Mouse (Mus musculus): ENCODE measurements around the gene Gm13871. TPM values are rescaled to one million over a fixed set of nuclear protein-coding genes. Genes with fewer than 3 reads are reported as not detected.

The Gm13871 gene
- polyA plus RNA-seq (2017; shearing (Covaris generic)), result not detected

DNA sequence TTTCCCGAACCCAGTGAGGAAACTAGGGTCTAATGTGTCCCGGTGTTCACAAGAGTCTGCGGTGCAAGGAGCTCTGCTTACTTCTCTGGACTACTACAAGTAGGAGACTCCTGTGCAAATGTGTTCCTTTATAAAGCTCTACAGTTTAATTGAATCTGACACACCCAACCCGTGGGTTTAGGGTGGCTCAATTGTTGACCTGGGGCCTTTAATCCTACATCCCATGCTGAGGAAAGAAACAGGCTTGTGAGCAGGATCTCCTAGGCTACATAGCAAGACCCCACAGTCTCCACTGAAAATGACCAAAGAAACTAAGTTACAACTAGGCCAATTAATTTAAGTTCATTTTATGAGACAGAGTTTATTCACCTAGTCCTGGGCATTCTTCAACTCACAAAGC is at the start of gene Gm13871:
Gene Gm13871 (minus strand): TSS at position 101 of the 400 bp plus-strand sequence.

GRCm38 (mm10) chr4:73950375-73950896 is 44.7 kb upstream of the Gm13871 start, which contains the start of gene 2310002L09Rik:
2310002L09Rik (minus strand) TSS chr4:73950846.

DNA sequence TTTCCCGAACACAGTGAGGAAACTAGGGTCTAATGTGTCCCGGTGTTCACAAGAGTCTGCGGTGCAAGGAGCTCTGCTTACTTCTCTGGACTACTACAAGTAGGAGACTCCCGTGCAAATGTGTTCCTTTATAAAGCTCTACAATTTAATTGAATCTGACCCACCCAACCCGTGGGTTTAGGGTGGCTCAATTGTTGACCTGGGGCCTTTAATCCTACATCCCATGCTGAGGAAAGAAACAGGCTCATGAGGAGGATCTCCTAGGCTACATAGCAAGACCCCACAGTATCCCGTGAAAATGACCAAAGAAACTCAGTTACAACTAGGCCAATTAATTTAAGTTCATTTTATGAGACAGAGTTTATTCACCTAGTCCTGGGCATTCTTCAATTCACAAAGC is 14.9 kb upstream of the Gm13871 start, which contains the start of gene Gm11756:
Gene Gm11756 (minus strand): TSS at position 101 of the 400 bp plus-strand sequence.

DNA sequence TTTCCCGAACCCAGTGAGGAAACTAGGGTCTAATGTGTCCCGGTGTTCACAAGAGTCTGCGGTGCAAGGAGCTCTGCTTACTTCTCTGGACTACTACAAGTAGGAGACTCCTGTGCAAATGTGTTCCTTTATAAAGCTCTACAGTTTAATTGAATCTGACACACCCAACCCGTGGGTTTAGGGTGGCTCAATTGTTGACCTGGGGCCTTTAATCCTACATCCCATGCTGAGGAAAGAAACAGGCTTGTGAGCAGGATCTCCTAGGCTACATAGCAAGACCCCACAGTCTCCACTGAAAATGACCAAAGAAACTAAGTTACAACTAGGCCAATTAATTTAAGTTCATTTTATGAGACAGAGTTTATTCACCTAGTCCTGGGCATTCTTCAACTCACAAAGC is 14.7 kb downstream of the Gm13871 start, which contains the start of gene Gm11757:
Gene Gm11757 (minus strand): TSS at position 101 of the 400 bp plus-strand sequence.

GRCm38 (mm10) chr4:73876166-73876565 is 29.6 kb downstream of the Gm13871 start, which contains the start of gene Gm11758:
Gm11758 (minus strand) TSS chr4:73876266.

Other genes with a start within 250 kb of the Gm13871 start
- gene Gm11239, start 237.6 kb downstream of the Gm13871 start, polyA plus RNA-seq (2017; shearing (Covaris generic)), result not detected
- not detected for gene Gm428, start 222.4 kb downstream of the Gm13871 start, polyA plus RNA-seq (2017; shearing (Covaris generic))
- not detected for gene Rasef, start 115.0 kb downstream of the Gm13871 start, polyA plus RNA-seq (2017; shearing (Covaris generic))
- not detected for gene Gm11758, start 29.7 kb downstream of the Gm13871 start, polyA plus RNA-seq (2017; shearing (Covaris generic))
- not detected for gene Gm11757, start 14.8 kb downstream of the Gm13871 start, polyA plus RNA-seq (2017; shearing (Covaris generic))
- gene Gm11756, start 14.8 kb upstream of the Gm13871 start, polyA plus RNA-seq (2017; shearing (Covaris generic)), result 0.39 TPM
- gene 2310002L09Rik, start 44.9 kb upstream of the Gm13871 start, polyA plus RNA-seq (2017; shearing (Covaris generic)), result not detected
- gene Frmd3, start 107.5 kb upstream of the Gm13871 start, polyA plus RNA-seq (2017; shearing (Covaris generic)), result 0.21 TPM

All from effector memory CD4-positive, alpha-beta T cell, adult 7 months (primary cell).